Mouse (Mus musculus): ENCODE measurements around the gene Trpv4. TPM values are rescaled to one million over a fixed set of nuclear protein-coding genes. Genes with fewer than 3 reads are reported as not detected.
A peak's percentile ranks its signal among the peaks of the same experiment; 100 is the strongest.

Trpv4 gene
- polyA plus RNA-seq, 1 experiment from 2014 or later, result 0.26 TPM

DNA sequence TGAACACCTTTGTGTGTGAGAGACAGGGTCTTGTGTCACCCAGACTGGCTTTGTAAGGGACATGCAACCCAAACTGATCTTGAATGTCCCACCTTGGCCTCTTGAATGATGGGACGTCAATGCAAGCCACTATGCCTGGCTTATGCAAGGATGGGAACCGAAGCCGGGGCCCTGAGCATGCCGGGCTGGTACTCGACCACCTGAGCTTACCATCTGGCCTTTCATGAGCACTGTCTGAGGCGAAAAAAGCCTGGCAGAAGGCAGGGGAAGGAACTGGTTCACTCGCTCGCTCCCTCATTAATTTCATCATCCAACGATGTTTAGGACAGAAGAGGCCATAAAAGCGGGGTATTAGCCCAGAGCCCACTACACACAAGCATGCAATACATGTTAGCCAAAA, 17.4 kb downstream of the Trpv4 start:
- no peak for DNase-seq (ENCODE audit: low spot score, missing footprints)
- H3K36me3 ChIP-seq (ENCODE audit: control insufficient read depth, insufficient read depth, low read length), result no peaks in the 10 kb centered on the region
- no peaks in the 10 kb centered on the region for H3K9me3 ChIP-seq (ENCODE audit: control insufficient read depth, low read length)
- no peak for ATAC-seq (ENCODE audit: low FRiP score)
- 88% methylated on average over 10 of the region's 10 CpGs for WGBS
- H3K9ac ChIP-seq (ENCODE audit: low read length), result no peak overlapping the region
- H3K4me2 ChIP-seq, result no peak overlapping the region
- peaks cover 4% of the 10 kb centered on the region; the same call in 1 of the 2 replicates for H3K4me1 ChIP-seq (ENCODE audit: control insufficient read depth, insufficient read depth, low read length)
- no peak overlapping the region for H3K27ac ChIP-seq (ENCODE audit: low read depth, low read length)
- H3K27me3 ChIP-seq (ENCODE audit: control insufficient read depth, insufficient read depth, low read length), result no peaks in the 10 kb centered on the region; the same call in 1 of the 2 replicates
- no peak overlapping the region for H3K4me3 ChIP-seq (ENCODE audit: low read depth, low read length)

DNA sequence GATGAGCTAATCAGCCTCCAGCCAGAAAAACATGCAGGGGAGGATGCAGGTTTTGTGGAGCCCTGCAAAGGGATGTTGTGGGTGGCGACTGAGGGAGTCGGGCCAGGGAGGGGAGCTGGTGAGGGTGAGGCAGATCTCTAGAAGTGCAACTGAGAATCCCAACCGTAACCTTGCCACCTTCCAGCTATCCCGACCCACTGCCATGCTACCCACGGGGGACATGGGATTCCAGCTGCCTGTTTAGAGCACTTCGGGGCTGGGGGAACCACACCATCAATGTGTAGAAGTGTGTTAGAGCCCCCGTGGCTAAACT, 18.6 kb downstream of the Trpv4 start:
- Histone ChIP-seq H3K4me2 (peak overlapping the region; percentile 5; the same call in 1 of the 2 replicates), H3K4me3 (ENCODE audit: low read depth, low read length) (no peak overlapping the region), H3K4me1 (ENCODE audit: control insufficient read depth, insufficient read depth, low read length) (0 out of 2 replicates have a peak, but pooled peaks cover 2% of the 10 kb centered on the region), H3K9me3 (ENCODE audit: control insufficient read depth, low read length) (no peaks in the 10 kb centered on the region), H3K9ac (ENCODE audit: low read length) (no peak overlapping the region), H3K36me3 (ENCODE audit: control insufficient read depth, insufficient read depth, low read length) (no peaks in the 10 kb centered on the region), H3K27ac (ENCODE audit: low read depth, low read length) (no peak overlapping the region), H3K27me3 (ENCODE audit: control insufficient read depth, insufficient read depth, low read length) (no peaks in the 10 kb centered on the region; the same call in 1 of the 2 replicates)
- DNase-seq (ENCODE audit: low spot score, missing footprints) (no peak), ATAC-seq (ENCODE audit: low FRiP score) (peak; percentile 42)
- 35% methylated on average over 7 of the region's 7 CpGs for WGBS

DNA sequence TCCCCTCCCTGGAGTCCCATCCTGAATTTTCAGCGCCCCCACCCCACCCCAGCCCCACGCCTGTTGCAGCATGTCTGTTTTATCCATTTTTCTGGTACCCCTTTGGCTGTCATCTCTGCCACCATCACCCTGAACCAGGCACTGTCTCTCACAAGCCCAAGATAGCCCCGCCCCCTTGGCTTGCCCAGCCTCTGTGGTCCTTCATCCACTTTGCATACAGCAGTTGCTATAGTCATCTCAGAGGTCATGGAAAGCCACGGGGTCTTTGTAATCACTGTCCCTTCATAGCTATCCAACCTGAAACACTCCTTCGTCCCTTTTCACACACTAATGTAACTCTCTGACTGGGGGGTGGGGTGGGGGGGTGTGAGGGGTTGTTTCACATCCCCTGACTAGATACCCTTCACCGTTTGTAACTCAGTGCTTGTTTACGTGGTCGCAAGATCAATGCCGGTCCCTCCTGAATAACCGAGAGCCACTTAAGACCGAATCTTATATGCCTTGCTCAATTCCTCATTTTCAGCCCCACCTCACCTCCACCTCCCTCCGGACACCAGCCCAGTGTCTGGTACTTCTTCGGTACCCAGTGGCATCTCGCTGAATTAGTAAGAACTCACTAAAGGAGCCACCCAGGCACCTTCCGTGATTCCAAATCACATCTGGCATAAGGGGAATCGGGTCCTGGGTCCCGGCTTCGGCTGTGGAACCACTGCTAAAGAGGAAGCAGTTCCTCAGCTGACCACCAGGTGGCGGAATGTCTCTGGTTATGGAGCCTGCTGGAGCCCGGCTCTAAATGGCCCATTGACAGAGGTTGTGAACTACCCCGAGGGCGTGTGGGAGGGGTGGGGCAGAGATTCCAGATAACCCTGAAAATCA, 19.2 kb downstream of the Trpv4 start:
- Histone ChIP-seq H3K36me3 (ENCODE audit: control insufficient read depth, insufficient read depth, low read length) (no peaks in the 10 kb centered on the region), H3K4me1 (ENCODE audit: control insufficient read depth, insufficient read depth, low read length) (0 out of 2 replicates have a peak, but pooled peaks cover 2% of the 10 kb centered on the region), H3K9me3 (ENCODE audit: control insufficient read depth, low read length) (no peaks in the 10 kb centered on the region), H3K9ac (ENCODE audit: low read length) (no peak overlapping the region), H3K27ac (ENCODE audit: low read depth, low read length) (no peak overlapping the region), H3K27me3 (ENCODE audit: control insufficient read depth, insufficient read depth, low read length) (no peaks in the 10 kb centered on the region; the same call in 1 of the 2 replicates), H3K4me3 (ENCODE audit: low read depth, low read length) (no peak overlapping the region), H3K4me2 (peak overlapping the region; percentile 33; the same call in 1 of the 2 replicates)
- DNase-seq (ENCODE audit: low spot score, missing footprints), result peak; percentile 99
- peak; percentile 70 for ATAC-seq (ENCODE audit: low FRiP score)
- WGBS, result 16% methylated on average over 22 of the region's 22 CpGs

DNA sequence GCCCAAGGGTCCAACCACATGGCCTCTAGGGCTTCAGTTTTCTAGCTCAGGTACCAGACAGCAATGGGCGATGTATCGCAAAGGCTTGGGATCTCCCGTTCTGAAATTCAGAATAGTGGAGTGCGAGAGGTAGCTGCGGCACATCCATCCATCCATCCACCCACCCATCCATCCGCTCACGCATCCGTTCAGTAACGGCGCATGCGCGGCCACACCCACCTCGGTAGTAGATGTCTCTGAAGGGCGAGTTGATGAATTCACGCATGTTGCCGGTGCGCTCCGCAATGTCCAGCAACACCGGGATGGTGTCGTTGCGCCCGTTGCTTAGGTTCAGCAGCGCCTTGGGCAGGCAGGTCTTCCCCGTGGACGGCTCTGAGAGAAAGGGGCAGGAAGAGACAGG, 22.1 kb downstream of the Trpv4 start:
- Histone ChIP-seq H3K4me2 (no peak overlapping the region), H3K4me3 (ENCODE audit: low read depth, low read length) (no peak overlapping the region), H3K36me3 (ENCODE audit: control insufficient read depth, insufficient read depth, low read length) (no peaks in the 10 kb centered on the region), H3K27ac (ENCODE audit: low read depth, low read length) (no peak overlapping the region), H3K9me3 (ENCODE audit: control insufficient read depth, low read length) (no peaks in the 10 kb centered on the region), H3K4me1 (ENCODE audit: control insufficient read depth, insufficient read depth, low read length) (0 out of 2 replicates have a peak, but pooled peaks cover 2% of the 10 kb centered on the region), H3K9ac (ENCODE audit: low read length) (no peak overlapping the region), H3K27me3 (ENCODE audit: control insufficient read depth, insufficient read depth, low read length) (no peaks in the 10 kb centered on the region; the same call in 1 of the 2 replicates)
- WGBS, result 82% methylated on average over 25 of the region's 25 CpGs
- ATAC-seq (ENCODE audit: low FRiP score), result no peak
- no peak for DNase-seq (ENCODE audit: low spot score, missing footprints)

DNA sequence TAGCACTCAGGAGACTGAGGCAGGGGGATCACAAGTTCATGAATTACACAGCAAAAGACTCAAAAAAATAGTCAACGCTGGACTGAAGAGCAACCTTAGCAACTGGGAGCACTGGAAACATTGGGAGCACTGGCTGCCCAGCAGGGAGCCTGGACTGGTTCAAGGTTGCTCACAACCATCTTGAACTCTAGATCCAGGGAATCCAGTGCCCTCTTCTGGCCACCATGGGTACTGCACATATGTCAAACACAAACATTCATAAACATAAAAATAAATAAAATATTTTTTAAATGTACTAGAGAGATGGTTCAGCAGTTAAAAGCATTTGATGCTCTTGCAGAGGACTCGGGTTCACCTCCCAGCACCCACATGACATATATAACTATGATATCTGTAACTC, 26.9 kb downstream of the Trpv4 start:
- no peak overlapping the region for H3K27ac ChIP-seq (ENCODE audit: low read depth, low read length)
- ATAC-seq (ENCODE audit: low FRiP score) (no peak), DNase-seq (ENCODE audit: low spot score, missing footprints) (no peak)
- 56% methylated on average over 2 of the region's 2 CpGs for WGBS
- no peak overlapping the region for H3K4me2 ChIP-seq
- no peak overlapping the region for H3K9ac ChIP-seq (ENCODE audit: low read length)
- no peaks in the 10 kb centered on the region for H3K9me3 ChIP-seq (ENCODE audit: control insufficient read depth, low read length)
- H3K36me3 ChIP-seq (ENCODE audit: control insufficient read depth, insufficient read depth, low read length), result no peaks in the 10 kb centered on the region
- H3K27me3 ChIP-seq (ENCODE audit: control insufficient read depth, insufficient read depth, low read length), result no peaks in the 10 kb centered on the region
- H3K4me3 ChIP-seq (ENCODE audit: low read depth, low read length), result no peak overlapping the region
- no peaks in the 10 kb centered on the region for H3K4me1 ChIP-seq (ENCODE audit: control insufficient read depth, insufficient read depth, low read length)

DNA sequence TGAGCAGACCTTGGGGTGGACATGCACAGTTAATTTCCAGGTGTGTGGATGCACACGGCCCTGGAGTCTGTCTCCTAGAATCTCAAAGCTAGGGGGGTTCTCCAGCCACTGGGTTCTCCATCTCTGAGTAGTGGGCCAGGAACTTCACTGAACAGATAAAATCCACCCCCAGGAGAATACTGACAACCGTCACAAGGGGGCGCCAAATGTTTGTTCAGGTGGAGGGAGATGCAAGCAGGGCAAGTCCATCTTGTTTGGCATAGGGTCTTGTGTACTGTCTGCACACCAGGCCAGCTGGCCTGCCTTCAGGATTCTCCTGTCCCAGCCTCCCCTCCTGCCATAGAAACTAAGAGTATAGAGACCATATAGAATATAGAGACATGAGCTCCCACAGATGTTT, 32.6 kb downstream of the Trpv4 start:
- Histone ChIP-seq H3K9ac (ENCODE audit: low read length) (no peak overlapping the region), H3K4me1 (ENCODE audit: control insufficient read depth, insufficient read depth, low read length) (no peaks in the 10 kb centered on the region), H3K4me2 (no peak overlapping the region), H3K9me3 (ENCODE audit: control insufficient read depth, low read length) (no peaks in the 10 kb centered on the region), H3K27me3 (ENCODE audit: control insufficient read depth, insufficient read depth, low read length) (no peaks in the 10 kb centered on the region), H3K36me3 (ENCODE audit: control insufficient read depth, insufficient read depth, low read length) (no peaks in the 10 kb centered on the region), H3K4me3 (ENCODE audit: low read depth, low read length) (no peak overlapping the region), H3K27ac (ENCODE audit: low read depth, low read length) (no peak overlapping the region)
- peak; percentile 95 for DNase-seq (ENCODE audit: low spot score, missing footprints)
- no peak for ATAC-seq (ENCODE audit: low FRiP score)
- WGBS, result 23% methylated on average over 3 of the region's 3 CpGs

DNA sequence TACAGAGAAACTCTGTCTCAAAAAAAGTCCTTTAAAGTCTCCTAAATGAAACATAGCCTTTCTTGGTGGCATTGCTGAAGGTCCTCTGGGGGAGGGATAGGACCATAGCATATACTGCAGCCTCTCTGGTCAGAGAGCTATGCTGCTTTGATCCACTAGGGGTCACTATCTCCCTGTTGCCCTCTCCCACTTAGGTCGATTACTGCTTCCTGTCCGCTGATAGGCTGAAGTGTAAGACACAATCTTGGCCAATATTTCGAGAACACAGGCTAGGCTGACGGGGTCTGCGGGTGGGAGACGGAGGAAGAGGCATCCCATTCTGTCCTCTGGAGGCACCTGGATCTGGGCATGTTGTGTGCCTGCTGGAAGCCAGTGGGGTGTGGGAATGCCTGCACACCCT, 37.9 kb downstream of the Trpv4 start:
- Histone ChIP-seq H3K36me3 (ENCODE audit: control insufficient read depth, insufficient read depth, low read length) (no peaks in the 10 kb centered on the region), H3K27me3 (ENCODE audit: control insufficient read depth, insufficient read depth, low read length) (no peaks in the 10 kb centered on the region), H3K4me2 (no peak overlapping the region), H3K4me3 (ENCODE audit: low read depth, low read length) (no peak overlapping the region), H3K27ac (ENCODE audit: low read depth, low read length) (no peak overlapping the region), H3K4me1 (ENCODE audit: control insufficient read depth, insufficient read depth, low read length) (no peaks in the 10 kb centered on the region), H3K9me3 (ENCODE audit: control insufficient read depth, low read length) (no peaks in the 10 kb centered on the region), H3K9ac (ENCODE audit: low read length) (no peak overlapping the region)
- DNase-seq (ENCODE audit: low spot score, missing footprints) (no peak), ATAC-seq (ENCODE audit: low FRiP score) (no peak)
- WGBS, result 40% methylated on average over 6 of the region's 6 CpGs

DNA sequence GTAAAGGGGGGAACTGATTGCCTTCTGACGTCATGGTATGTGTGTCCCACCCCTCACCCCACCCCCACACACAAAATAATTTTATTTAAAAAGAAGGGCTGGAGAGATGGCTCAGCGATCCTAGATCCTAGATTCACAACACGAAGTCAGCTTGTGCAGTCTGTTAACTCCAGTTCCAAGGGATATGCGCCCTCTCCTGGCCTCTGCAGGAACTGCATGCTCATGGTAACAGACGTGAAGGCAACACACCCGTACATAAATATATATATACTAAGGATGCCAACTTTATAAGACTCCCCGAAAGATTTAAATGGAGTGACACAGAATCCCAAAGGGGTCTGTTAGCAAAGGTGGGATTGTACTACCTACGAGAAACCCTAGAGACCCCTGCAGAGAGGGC, 39.4 kb downstream of the Trpv4 start:
- no peak overlapping the region for H3K9ac ChIP-seq (ENCODE audit: low read length)
- H3K4me3 ChIP-seq (ENCODE audit: low read depth, low read length), result no peak overlapping the region
- H3K4me1 ChIP-seq (ENCODE audit: control insufficient read depth, insufficient read depth, low read length), result no peaks in the 10 kb centered on the region
- peak; percentile 99 for DNase-seq (ENCODE audit: low spot score, missing footprints)
- no peak overlapping the region for H3K27ac ChIP-seq (ENCODE audit: low read depth, low read length)
- no peaks in the 10 kb centered on the region for H3K9me3 ChIP-seq (ENCODE audit: control insufficient read depth, low read length)
- WGBS, result 25% methylated on average over 8 of the region's 8 CpGs
- H3K4me2 ChIP-seq, result no peak overlapping the region
- H3K27me3 ChIP-seq (ENCODE audit: control insufficient read depth, insufficient read depth, low read length), result no peaks in the 10 kb centered on the region
- no peaks in the 10 kb centered on the region for H3K36me3 ChIP-seq (ENCODE audit: control insufficient read depth, insufficient read depth, low read length)
- ATAC-seq (ENCODE audit: low FRiP score), result no peak

DNA sequence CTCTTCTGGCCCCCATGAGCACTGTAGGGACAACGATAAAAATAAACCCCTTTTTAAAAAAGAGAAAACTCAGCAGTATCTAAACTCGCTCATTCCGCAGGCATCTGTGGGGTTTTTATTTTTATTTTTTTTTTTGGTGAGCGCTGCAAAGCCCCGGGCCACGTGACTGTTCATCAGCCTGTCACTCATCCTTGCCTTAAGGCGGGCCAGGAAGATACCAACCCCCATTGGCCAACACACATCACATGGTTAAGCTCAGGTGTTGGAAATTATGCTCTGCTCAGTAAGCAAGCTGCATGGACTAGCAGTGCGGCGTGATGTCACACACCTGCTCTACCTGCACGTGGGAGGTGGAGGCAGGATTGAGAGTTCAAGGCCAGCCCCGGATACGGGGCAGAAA, 40.4 kb downstream of the Trpv4 start:
- Histone ChIP-seq H3K27ac (ENCODE audit: low read depth, low read length) (no peak overlapping the region), H3K4me2 (no peak overlapping the region), H3K4me3 (ENCODE audit: low read depth, low read length) (no peak overlapping the region), H3K27me3 (ENCODE audit: control insufficient read depth, insufficient read depth, low read length) (no peaks in the 10 kb centered on the region), H3K36me3 (ENCODE audit: control insufficient read depth, insufficient read depth, low read length) (no peaks in the 10 kb centered on the region), H3K9ac (ENCODE audit: low read length) (no peak overlapping the region), H3K9me3 (ENCODE audit: control insufficient read depth, low read length) (no peaks in the 10 kb centered on the region), H3K4me1 (ENCODE audit: control insufficient read depth, insufficient read depth, low read length) (no peaks in the 10 kb centered on the region)
- ATAC-seq (ENCODE audit: low FRiP score), result no peak
- no peak for DNase-seq (ENCODE audit: low spot score, missing footprints)
- 81% methylated on average over 12 of the region's 12 CpGs for WGBS

All from midbrain, embryonic 11.5 days (tissue).